ENCODE assay signal across 28 mouse cellular contexts in genomic region chr4:150888492-150888891, GRCm38 (mm10). TPM values are rescaled to one million over a fixed set of nuclear protein-coding genes. Genes with fewer than 3 reads are reported as not detected.
DNase-seq lines count a peak whose midpoint lies in the region; ATAC-seq and TF ChIP-seq lines count a peak whose summit lies in the region.
"Had no signal": no experiment of that assay in that cellular context is flagged by ENCODE, and none has a peak within 500 bp of the region (broad histone marks: within the 10 kb centered on the region; RNA-seq: fewer than 3 reads in every experiment).

No protein-coding gene starts in this region.

- H3K27me3 ChIP-seq in kidney, adult 2 months (replicated peaks; ENCODE audit: control insufficient read depth, insufficient read depth, low read length) = no peaks in the 10 kb centered on the region
- H3K27me3 ChIP-seq in liver, embryonic 16.5 days (ENCODE audit: control insufficient read depth, insufficient read depth, low read depth, low read length) = no peaks in the 10 kb centered on the region
- no peaks in the 10 kb centered on the region for H3K27me3 ChIP-seq in limb, embryonic 10.5 days (ENCODE audit: low read depth, poor library complexity, severe bottlenecking)
- H3K27me3 ChIP-seq: forebrain, embryonic 13.5 days; hindbrain, embryonic 15.5 days; lung, embryonic 15.5 days had no signal

- in situ Hi-C loops in ES-E14 (cut with MboI; ENCODE audit: low sequenced_read_pairs in 2 of 2, unreplicated experiment in 2 of 2) = loop anchor here in 1 of 2 experiments (25.0 kb wide), 1 partner anchor 226 kb away; the partner anchor contains the start of gene Slc45a1

- H3K4me2 ChIP-seq in liver, embryonic 16.5 days (ENCODE audit: low read depth, low read length) = no peak overlapping the region
- H3K4me2 ChIP-seq: forebrain, embryonic 13.5 days; hindbrain, embryonic 15.5 days; lung, embryonic 15.5 days; midbrain, embryonic 11.5 days; neural tube, embryonic 12.5 days had no signal

- no peaks in the 10 kb centered on the region for H3K9me3 ChIP-seq in liver, embryonic 16.5 days (replicated peaks; ENCODE audit: control insufficient read depth, low read length)
- no peaks in the 10 kb centered on the region for H3K9me3 ChIP-seq in ES-E14 (ENCODE audit: control insufficient read depth, insufficient read depth, low read depth, low read length)
- H3K9me3 ChIP-seq in limb, embryonic 10.5 days (replicated peaks) = no peaks in the 10 kb centered on the region
- H3K9me3 ChIP-seq: forebrain, embryonic 13.5 days; hindbrain, embryonic 10.5 days; hindbrain, embryonic 15.5 days; lung, embryonic 15.5 days; neural tube, embryonic 12.5 days had no signal

- peak; percentile 22; the same call in 1 of the 2 replicates for ATAC-seq in liver, embryonic 16.5 days (ENCODE audit: low read depth)
- ATAC-seq: forebrain, embryonic 13.5 days; inflammation-experienced regulatory T-cells, adult 6 months; midbrain, embryonic 16.5 days had no signal

- TF ChIP-seq POLR2A in kidney, adult 2 months (IDR thresholded peaks at IDR 0.05; ENCODE audit: low read depth, low read length) = no peak

- H3K4me1 ChIP-seq in kidney, adult 2 months (ENCODE audit: control insufficient read depth, insufficient read depth, low read length) = peaks cover 15% of the 10 kb centered on the region; the same call in 1 of the 2 replicates
- H3K4me1 ChIP-seq in liver, embryonic 16.5 days (ENCODE audit: control insufficient read depth, low read depth, low read length) = peaks cover 6% of the 10 kb centered on the region
- H3K4me1 ChIP-seq in ES-E14 (ENCODE audit: control insufficient read depth in 2 of 2, insufficient read depth in 2 of 2, low read length in 2 of 2, poor library complexity in 1 of 2) = peaks cover 6 to 24% of the 10 kb centered on the region in 2 experiments; a peak in 3 of 4 replicates
- H3K4me1 ChIP-seq in limb, embryonic 10.5 days = peaks cover 24% of the 10 kb centered on the region
- H3K4me1 ChIP-seq: hindbrain, embryonic 15.5 days had no signal

- TF ChIP-seq CTCF in kidney, adult 2 months (conservative IDR thresholded peaks at IDR 0.05; ENCODE audit: insufficient read depth, insufficient read length, low read depth, low read length) = no peak

- DNase-seq in kidney, adult 18-20 months = peak; percentile 4
- no peak for DNase-seq in kidney, adult 2 months
- DNase-seq in liver = no peak
- DNase-seq in ES-E14 (ENCODE audit: low read depth, low spot score) = no peak
- no peak for DNase-seq in limb, embryonic 10.5 days (ENCODE audit: low spot score)
- no peak for DNase-seq in retina, postnatal 1 day
- DNase-seq in ovary, adult 18-20 months (ENCODE audit: low spot score) = no peak
- DNase-seq: adrenal gland, adult 8-10 months; cerebellum, adult 2 months; cerebellum, postnatal 36 days; embryo, embryonic 11 days; gastrocnemius, postnatal 10 days; heart, postnatal 14 days; kidney, adult 11 months; kidney, postnatal 36 days; lung, postnatal 36 days; thymus, adult 18-20 months; thymus, postnatal 25 days had no signal

- H3K36me3 ChIP-seq in kidney, adult 2 months (ENCODE audit: control insufficient read depth, insufficient read depth, low read length) = no peaks in the 10 kb centered on the region
- H3K36me3 ChIP-seq in liver, embryonic 16.5 days (ENCODE audit: control insufficient read depth, insufficient read depth) = no peaks in the 10 kb centered on the region
- H3K36me3 ChIP-seq in ES-E14 (ENCODE audit: control insufficient read depth, insufficient read depth, low read length, poor library complexity, severe bottlenecking) = no peaks in the 10 kb centered on the region
- no peaks in the 10 kb centered on the region for H3K36me3 ChIP-seq in limb, embryonic 10.5 days
- H3K36me3 ChIP-seq: hindbrain, embryonic 10.5 days; hindbrain, embryonic 15.5 days; lung, embryonic 15.5 days; neural tube, embryonic 12.5 days had no signal

- H3K27ac ChIP-seq in kidney, adult 2 months (ENCODE audit: insufficient read depth, low read depth, low read length) = no peak overlapping the region
- no peak overlapping the region for H3K27ac ChIP-seq in liver, embryonic 16.5 days (ENCODE audit: low read length)
- H3K27ac ChIP-seq in ES-E14 (ENCODE audit: insufficient read depth, low read depth, low read length, poor library complexity, severe bottlenecking) = peak overlapping the region; percentile 91
- 0 out of 2 replicates have a peak overlapping the region, but pooled peaks have one; percentile 9 for H3K27ac ChIP-seq in limb, embryonic 10.5 days
- H3K27ac ChIP-seq: forebrain, embryonic 13.5 days; hindbrain, embryonic 10.5 days; hindbrain, embryonic 15.5 days; lung, embryonic 15.5 days; neural tube, embryonic 12.5 days had no signal

- whole genome bisulfite sequencing in kidney, adult 2 months = 68% methylated on average over 4 of the region's 4 CpGs
- 75% methylated on average over 4 of the region's 4 CpGs for WGBS in liver, embryonic 16.5 days (ENCODE audit: insufficient replicate concordance)
- WGBS in limb, embryonic 10.5 days = 84% methylated on average over 4 of the region's 4 CpGs

- H3K9ac ChIP-seq in liver, embryonic 16.5 days (ENCODE audit: low read depth, low read length) = no peak overlapping the region
- H3K9ac ChIP-seq in ES-E14 (ENCODE audit: insufficient read depth, low read depth, low read length, poor library complexity, severe bottlenecking) = no peak overlapping the region
- H3K9ac ChIP-seq: forebrain, embryonic 13.5 days; hindbrain, embryonic 15.5 days; lung, embryonic 15.5 days; neural tube, embryonic 12.5 days had no signal

- no peak overlapping the region for H3K4me3 ChIP-seq in kidney, adult 2 months (ENCODE audit: insufficient read depth, low read depth, low read length)
- H3K4me3 ChIP-seq in liver, embryonic 16.5 days (ENCODE audit: low read depth, low read length) = no peak overlapping the region
- no peak overlapping the region for H3K4me3 ChIP-seq in ES-E14 (ENCODE audit: insufficient read depth in 1 of 2, low read depth in 1 of 2, low read length in 2 of 2, poor library complexity in 1 of 2, severe bottlenecking in 1 of 2)
- H3K4me3 ChIP-seq in limb, embryonic 10.5 days = no peak overlapping the region
- H3K4me3 ChIP-seq: forebrain, embryonic 13.5 days; hindbrain, embryonic 10.5 days; hindbrain, embryonic 15.5 days; lung, embryonic 15.5 days; myocyte; neural tube, embryonic 12.5 days had no signal

TF ChIP-seq in ES-E14, 5 proteins besides CTCF, POLR2A, EP300 and RAD21:
- TF ChIP-seq ZNF384 (IDR thresholded peaks at IDR 0.05; ENCODE audit: low read depth, low read length) = no peak
- no peak for TF ChIP-seq CHD2 (IDR thresholded peaks at IDR 0.05; ENCODE audit: low read depth, low read length)
- TF ChIP-seq MAFK (IDR thresholded peaks at IDR 0.05; ENCODE audit: insufficient read depth, low read depth, low read length) = no peak
- TF ChIP-seq ZC3H11A (IDR thresholded peaks at IDR 0.05; ENCODE audit: borderline replicate concordance, low read depth, low read length) = no peak

RNA-seq across cellular contexts. Expression of gene Park7, which starts 25.7 kb away (rescaled TPM):
- polyA plus RNA-seq in kidney, adult 2 months (2012; rRNA removed) = 314 and 444 TPM in 2 replicates
- 177 and 184 TPM in 2 replicates for polyA plus RNA-seq in liver, embryonic 16.5 days (2015; fragmentation: Nextera tagmentation; extraction: Ambion mirVana)
- 308 and 393 TPM in 2 replicates for total RNA-seq in ES-E14 (2012; rRNA removed)
- 526 and 559 TPM in 2 replicates for polyA plus RNA-seq in limb, embryonic 10.5 days (2016; fragmentation: Nextera tagmentation; extraction: Ambion mirVana)

RNA-seq across cellular contexts. Expression of gene Tnfrsf9, which starts 25.9 kb away (rescaled TPM):
- polyA plus RNA-seq in kidney, adult 2 months (2012; rRNA removed) = 0.14 and 0.86 TPM in 2 replicates
- polyA plus RNA-seq in liver, embryonic 16.5 days (2015; fragmentation: Nextera tagmentation; extraction: Ambion mirVana) = 0.12 and 0.20 TPM in 2 replicates
- 0.27 and 0.42 TPM in 2 replicates for total RNA-seq in ES-E14 (2012; rRNA removed)
- polyA plus RNA-seq in limb, embryonic 10.5 days (2016; fragmentation: Nextera tagmentation; extraction: Ambion mirVana) = 0.59 and 1.1 TPM in 2 replicates

RNA-seq across cellular contexts. Expression of gene Errfi1, which starts 34.8 kb away (rescaled TPM):
- 230 TPM in 2 replicates for polyA plus RNA-seq in kidney, adult 2 months (2012; rRNA removed)
- polyA plus RNA-seq in liver, embryonic 16.5 days (2015; fragmentation: Nextera tagmentation; extraction: Ambion mirVana) = 38.7 and 41.4 TPM in 2 replicates
- 22.8 and 38.0 TPM in 2 replicates for total RNA-seq in ES-E14 (2012; rRNA removed)
- 25.2 and 25.9 TPM in 2 replicates for polyA plus RNA-seq in limb, embryonic 10.5 days (2016; fragmentation: Nextera tagmentation; extraction: Ambion mirVana)

Comparison
In these comparisons a context has a peak if more than half of its experiments do, and no peak if none do; other contexts are left out.
1. H3K27ac ChIP-seq: peak in ES-E14 (single experiment) and limb, embryonic 10.5 days (single experiment); none in kidney, adult 2 months (single experiment) and liver, embryonic 16.5 days (single experiment).